Mouse (Mus musculus): ENCODE results near the gene Pcgf6. TPM values are rescaled to one million over a fixed set of nuclear protein-coding genes. Genes with fewer than 3 reads are reported as not detected.

Gene Pcgf6
- polyA plus RNA-seq, 1 experiment from 2014 or later = 10.2 TPM

DNA sequence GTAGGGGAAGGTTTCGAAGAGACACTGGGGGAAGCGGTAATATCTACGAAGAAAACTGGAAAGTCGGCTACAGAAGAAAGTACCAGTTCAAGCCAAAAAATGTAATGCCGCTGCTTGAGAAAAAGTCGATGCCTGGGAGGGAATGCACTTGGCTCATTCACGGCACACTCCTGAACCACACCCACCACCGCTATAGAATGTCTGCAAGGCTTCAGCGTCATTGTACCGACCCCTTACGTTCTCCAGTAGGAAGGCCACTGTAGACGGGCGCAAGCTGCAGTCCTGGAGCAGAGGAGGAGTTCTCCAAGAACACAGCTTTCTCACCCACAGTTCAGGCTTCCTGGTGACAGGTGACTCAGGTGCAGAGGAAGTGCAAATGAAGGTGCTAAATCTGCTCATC, 27.2 kb downstream of the Pcgf6 start:
- no peak overlapping the region for H3K4me3 ChIP-seq
- H3K4me1 ChIP-seq = peaks cover 9% of the 10 kb centered on the region
- no peak overlapping the region for H3K27ac ChIP-seq (replicated peaks)
- no peak overlapping the region for H3K9ac ChIP-seq
- no peaks in the 10 kb centered on the region for H3K36me3 ChIP-seq
- WGBS = 75% methylated on average over 13 of the region's 13 CpGs
- peaks cover 23% of the 10 kb centered on the region for H3K27me3 ChIP-seq (replicated peaks)
- H3K9me3 ChIP-seq = no peaks in the 10 kb centered on the region
- H3K4me2 ChIP-seq = no peak overlapping the region
- no peak for ATAC-seq (ENCODE audit: extremely low read depth, insufficient number of reproducible peaks, low FRiP score, low TSS enrichment)

DNA sequence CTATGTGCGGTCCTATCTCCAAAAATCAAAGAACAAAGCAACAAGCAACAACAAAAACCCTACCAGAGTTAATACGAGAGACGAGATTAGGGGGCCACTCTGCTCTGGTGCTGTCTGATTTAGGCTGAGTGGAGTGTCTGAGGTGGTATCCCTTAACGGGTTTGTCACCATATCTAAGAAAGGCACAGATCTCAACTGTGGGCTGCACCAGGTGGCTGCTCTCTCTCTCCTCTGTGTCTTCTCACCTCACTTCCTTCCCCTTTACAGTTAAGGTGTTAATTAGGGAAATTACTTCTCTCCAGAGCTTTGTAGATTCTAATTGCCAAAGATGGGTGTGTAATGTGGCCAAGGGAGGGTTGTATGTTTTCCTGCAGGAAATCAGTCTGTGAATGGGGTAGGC, 28.0 kb downstream of the Pcgf6 start:
- Histone ChIP-seq H3K4me1 (peaks cover 9% of the 10 kb centered on the region), H3K9ac (no peak overlapping the region), H3K27me3 (replicated peaks) (peaks cover 32% of the 10 kb centered on the region), H3K4me2 (no peak overlapping the region), H3K4me3 (no peak overlapping the region), H3K36me3 (no peaks in the 10 kb centered on the region), H3K9me3 (no peaks in the 10 kb centered on the region), H3K27ac (replicated peaks) (no peak overlapping the region)
- WGBS = 68% methylated on average over 4 of the region's 4 CpGs
- no peak for ATAC-seq (ENCODE audit: extremely low read depth, insufficient number of reproducible peaks, low FRiP score, low TSS enrichment)

DNA sequence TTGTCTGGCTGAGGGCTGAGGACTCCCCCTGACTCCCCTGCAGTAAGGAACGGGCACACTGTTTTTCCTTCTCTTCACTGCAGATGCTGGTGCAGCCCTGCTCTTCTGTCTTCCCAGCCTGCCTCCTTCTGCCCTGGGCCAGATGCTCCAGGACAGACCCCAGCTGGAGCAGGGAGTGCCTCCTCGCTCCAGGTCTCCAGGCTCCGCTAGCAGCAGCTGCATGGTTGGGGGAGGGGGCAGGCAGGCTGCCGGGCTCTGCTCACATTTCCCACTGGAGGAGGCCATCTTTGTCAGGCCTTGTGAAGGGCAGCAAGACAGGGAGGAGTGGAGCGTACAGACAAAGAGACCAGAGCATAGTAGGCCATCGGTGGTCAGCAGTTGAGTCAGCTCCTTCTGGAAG, 31.4 kb downstream of the Pcgf6 start:
- peaks cover 62% of the 10 kb centered on the region for H3K27me3 ChIP-seq (replicated peaks)
- no peak for ATAC-seq (ENCODE audit: extremely low read depth, insufficient number of reproducible peaks, low FRiP score, low TSS enrichment)
- H3K4me3 ChIP-seq = no peak overlapping the region
- no peaks in the 10 kb centered on the region for H3K9me3 ChIP-seq
- H3K9ac ChIP-seq = no peak overlapping the region
- H3K27ac ChIP-seq (replicated peaks) = no peak overlapping the region
- WGBS = 28% methylated on average over 6 of the region's 6 CpGs
- no peaks in the 10 kb centered on the region for H3K36me3 ChIP-seq
- H3K4me1 ChIP-seq = peaks cover 13% of the 10 kb centered on the region
- H3K4me2 ChIP-seq = no peak overlapping the region

DNA sequence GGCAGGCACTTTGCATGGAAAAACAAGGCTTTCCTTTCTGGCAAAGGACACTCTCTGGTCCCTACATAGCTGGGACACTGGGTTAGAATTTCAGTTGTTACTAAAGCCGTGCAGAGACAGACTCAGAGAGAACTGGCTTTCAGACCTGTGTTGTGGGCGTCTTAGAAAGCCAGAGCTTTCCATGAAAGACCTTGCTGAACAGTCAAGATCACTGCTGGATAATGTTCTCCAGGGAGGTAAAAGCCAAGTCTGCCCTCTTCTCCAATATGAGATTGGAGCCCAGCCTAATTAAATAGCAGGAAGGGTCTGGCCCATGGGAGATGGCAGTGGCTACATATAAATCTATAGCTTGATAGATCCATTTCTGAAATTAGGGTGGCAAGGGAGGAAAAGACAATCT, 32.4 kb downstream of the Pcgf6 start:
- Histone ChIP-seq H3K36me3 (no peaks in the 10 kb centered on the region), H3K4me1 (peaks cover 16% of the 10 kb centered on the region), H3K4me3 (no peak overlapping the region), H3K9ac (no peak overlapping the region), H3K27me3 (replicated peaks) (peaks cover 67% of the 10 kb centered on the region), H3K4me2 (no peak overlapping the region), H3K27ac (replicated peaks) (no peak overlapping the region), H3K9me3 (no peaks in the 10 kb centered on the region)
- ATAC-seq (ENCODE audit: extremely low read depth, insufficient number of reproducible peaks, low FRiP score, low TSS enrichment) = no peak
- 47% methylated on average over 2 of the region's 2 CpGs for WGBS

DNA sequence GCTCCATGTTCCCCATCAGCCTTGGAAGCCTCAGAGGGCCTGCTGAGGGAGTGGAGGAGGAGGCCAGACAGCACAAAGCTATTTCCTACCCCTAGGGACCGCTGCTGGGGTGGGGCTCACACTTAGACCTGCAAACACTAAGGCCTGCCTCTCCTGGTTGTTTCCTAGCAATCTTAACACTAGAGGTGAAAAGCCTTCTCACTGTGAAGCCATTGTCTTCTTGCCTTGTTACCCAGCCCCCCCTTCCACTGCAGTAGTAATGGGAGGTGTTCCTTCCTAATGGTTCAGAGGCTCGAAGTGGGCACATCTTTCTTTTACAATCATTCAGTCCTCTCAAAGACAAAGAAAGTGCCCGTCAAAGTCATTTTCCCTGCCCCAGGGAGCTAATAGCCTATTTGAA, 32.9 kb downstream of the Pcgf6 start:
- Histone ChIP-seq H3K27ac (replicated peaks) (no peak overlapping the region), H3K9ac (no peak overlapping the region), H3K4me1 (peaks cover 16% of the 10 kb centered on the region), H3K27me3 (replicated peaks) (peaks cover 72% of the 10 kb centered on the region), H3K9me3 (no peaks in the 10 kb centered on the region), H3K4me2 (no peak overlapping the region), H3K4me3 (no peak overlapping the region), H3K36me3 (no peaks in the 10 kb centered on the region)
- no peak for ATAC-seq (ENCODE audit: extremely low read depth, insufficient number of reproducible peaks, low FRiP score, low TSS enrichment)
- WGBS = 11% methylated on average over 3 of the region's 3 CpGs

DNA sequence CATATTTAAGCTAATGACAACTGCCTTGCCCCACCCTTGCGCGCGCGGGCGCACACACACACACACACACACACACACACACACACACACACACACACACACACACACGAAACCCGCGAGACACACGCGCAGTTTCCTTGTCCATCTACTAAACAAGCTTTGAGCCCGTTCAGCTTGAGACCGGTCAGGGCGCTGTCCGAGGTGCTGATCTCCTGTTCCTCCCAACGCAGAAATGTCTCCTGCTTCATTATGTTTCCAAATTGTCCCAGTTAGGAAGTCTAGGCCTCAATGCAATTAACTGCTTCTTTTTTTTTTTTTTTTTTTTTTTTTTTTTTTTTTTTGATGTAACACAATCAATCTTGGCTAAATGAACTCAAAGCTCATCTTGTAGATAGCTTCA, 34.2 kb downstream of the Pcgf6 start:
- H3K4me2 ChIP-seq = no peak overlapping the region
- H3K9ac ChIP-seq = no peak overlapping the region
- no peak overlapping the region for H3K4me3 ChIP-seq
- H3K36me3 ChIP-seq = no peaks in the 10 kb centered on the region
- H3K27ac ChIP-seq (replicated peaks) = no peak overlapping the region
- no peaks in the 10 kb centered on the region for H3K9me3 ChIP-seq
- ATAC-seq (ENCODE audit: extremely low read depth, insufficient number of reproducible peaks, low FRiP score, low TSS enrichment) = no peak
- H3K27me3 ChIP-seq (replicated peaks) = peaks cover 85% of the 10 kb centered on the region
- whole genome bisulfite sequencing = under 1% methylated on average over 15 of the region's 15 CpGs
- H3K4me1 ChIP-seq = peaks cover 16% of the 10 kb centered on the region

DNA sequence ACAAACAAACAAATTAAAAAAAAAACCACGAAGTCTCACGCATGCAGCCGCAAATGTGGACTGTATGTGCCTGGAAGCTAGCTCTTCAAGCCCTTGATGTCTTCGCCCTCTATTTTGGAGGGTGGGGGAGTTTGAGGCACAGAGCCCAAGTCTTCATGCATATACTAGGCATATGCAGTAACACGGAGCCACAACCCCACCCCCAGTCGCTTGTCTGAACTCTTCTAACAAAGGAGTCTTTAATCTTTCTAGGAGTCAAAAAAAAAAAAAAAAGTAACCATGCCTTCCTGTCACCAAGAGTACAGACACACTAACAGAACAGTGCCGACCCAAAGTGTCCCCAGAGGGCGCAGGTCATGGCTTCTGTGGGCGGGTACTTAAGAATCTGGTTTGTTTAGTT, 34.7 kb downstream of the Pcgf6 start:
- H3K27me3 ChIP-seq (replicated peaks) = peaks cover 90% of the 10 kb centered on the region
- no peak overlapping the region for H3K9ac ChIP-seq
- no peak overlapping the region for H3K27ac ChIP-seq (replicated peaks)
- H3K36me3 ChIP-seq = no peaks in the 10 kb centered on the region
- peaks cover 16% of the 10 kb centered on the region for H3K4me1 ChIP-seq
- no peaks in the 10 kb centered on the region for H3K9me3 ChIP-seq
- WGBS = 7% methylated on average over 9 of the region's 9 CpGs
- no peak for ATAC-seq (ENCODE audit: extremely low read depth, insufficient number of reproducible peaks, low FRiP score, low TSS enrichment)
- no peak overlapping the region for H3K4me2 ChIP-seq
- H3K4me3 ChIP-seq = peak overlapping the region; percentile 56; the same call in 1 of the 2 replicates

DNA sequence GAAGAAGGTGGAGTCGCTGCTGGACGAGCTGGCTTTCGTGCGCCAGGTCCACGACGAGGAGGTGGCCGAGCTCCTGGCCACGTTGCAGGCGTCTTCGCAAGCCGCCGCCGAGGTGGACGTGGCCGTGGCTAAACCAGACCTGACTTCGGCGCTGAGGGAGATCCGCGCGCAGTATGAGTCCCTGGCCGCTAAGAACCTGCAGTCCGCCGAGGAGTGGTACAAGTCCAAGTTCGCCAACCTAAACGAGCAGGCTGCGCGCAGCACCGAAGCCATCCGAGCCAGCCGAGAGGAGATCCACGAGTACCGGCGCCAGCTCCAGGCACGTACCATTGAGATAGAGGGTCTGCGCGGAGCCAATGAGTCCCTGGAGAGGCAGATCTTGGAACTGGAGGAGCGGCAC, 35.3 kb downstream of the Pcgf6 start:
- Histone ChIP-seq H3K36me3 (no peaks in the 10 kb centered on the region), H3K27ac (replicated peaks) (no peak overlapping the region), H3K9ac (no peak overlapping the region), H3K4me2 (peak overlapping the region; percentile 84), H3K27me3 (replicated peaks) (peaks cover 96% of the 10 kb centered on the region), H3K4me1 (peaks cover 16% of the 10 kb centered on the region), H3K9me3 (no peaks in the 10 kb centered on the region), H3K4me3 (peak overlapping the region; percentile 56)
- ATAC-seq (ENCODE audit: extremely low read depth, insufficient number of reproducible peaks, low FRiP score, low TSS enrichment) = no peak
- WGBS = 2% methylated on average over 37 of the region's 37 CpGs

DNA sequence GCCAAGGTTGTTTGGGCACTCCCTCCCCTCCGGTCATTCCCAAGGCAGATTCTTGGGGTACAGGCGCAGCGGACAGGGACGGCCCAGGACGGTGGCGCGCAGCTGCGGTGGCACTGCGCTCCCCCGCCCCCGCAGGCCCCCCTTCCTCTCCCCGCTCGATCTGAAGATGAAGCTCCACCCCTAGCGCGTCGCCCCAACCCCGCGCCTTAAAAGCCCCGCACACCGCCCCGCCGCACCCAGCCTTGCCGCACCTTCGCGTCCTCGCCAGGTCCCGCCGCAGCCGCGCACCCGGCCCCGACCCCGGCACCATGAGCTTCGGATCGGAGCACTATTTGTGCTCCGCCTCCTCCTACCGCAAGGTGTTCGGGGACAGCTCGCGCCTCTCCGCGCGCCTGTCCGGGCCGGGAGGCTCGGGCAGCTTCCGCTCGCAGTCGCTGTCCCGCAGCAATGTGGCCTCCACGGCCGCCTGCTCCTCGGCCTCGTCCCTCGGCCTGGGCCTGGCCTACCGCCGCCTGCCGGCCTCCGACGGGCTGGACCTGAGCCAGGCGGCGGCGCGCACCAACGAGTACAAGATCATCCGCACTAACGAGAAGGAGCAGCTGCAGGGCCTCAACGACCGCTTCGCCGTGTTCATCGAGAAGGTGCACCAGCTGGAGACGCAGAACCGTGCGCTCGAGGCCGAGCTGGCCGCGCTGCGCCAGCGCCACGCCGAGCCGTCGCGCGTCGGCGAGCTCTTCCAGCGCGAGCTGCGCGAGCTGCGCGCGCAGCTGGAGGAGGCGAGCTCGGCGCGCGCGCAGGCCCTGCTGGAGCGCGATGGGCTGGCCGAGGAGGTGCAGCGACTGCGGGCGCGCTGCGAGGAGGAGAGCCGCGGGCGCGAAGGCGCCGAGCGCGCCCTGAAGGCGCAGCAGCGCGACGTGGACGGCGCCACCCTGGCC, 36.0 kb downstream of the Pcgf6 start, which contains the start of the genes Ina and Nt5c2:
Gene Ina, plus strand, starts transcription at position 252 of the 935 bp plus-strand sequence.
Gene Nt5c2, minus strand, starts transcription at position 707 of the 935 bp plus-strand sequence.
- no peaks in the 10 kb centered on the region for H3K9me3 ChIP-seq
- WGBS = under 1% methylated on average over 118 of the region's 124 CpGs
- H3K4me2 ChIP-seq = peak within 1 kb of the TSS; percentile 84
- H3K9ac ChIP-seq = peak within 1 kb of the TSS; percentile 55; the same call in 1 of the 2 replicates
- peaks cover 16% of the 10 kb centered on the region for H3K4me1 ChIP-seq
- peaks cover 97% of the 10 kb centered on the region for H3K27me3 ChIP-seq (replicated peaks)
- H3K4me3 ChIP-seq = peak within 1 kb of the TSS; percentile 56
- H3K36me3 ChIP-seq = no peaks in the 10 kb centered on the region
- ATAC-seq (ENCODE audit: extremely low read depth, insufficient number of reproducible peaks, low FRiP score, low TSS enrichment) = peak; percentile 19; the same call in 1 of the 2 replicates
- H3K27ac ChIP-seq (replicated peaks) = no peak within 1 kb of the TSS

DNA sequence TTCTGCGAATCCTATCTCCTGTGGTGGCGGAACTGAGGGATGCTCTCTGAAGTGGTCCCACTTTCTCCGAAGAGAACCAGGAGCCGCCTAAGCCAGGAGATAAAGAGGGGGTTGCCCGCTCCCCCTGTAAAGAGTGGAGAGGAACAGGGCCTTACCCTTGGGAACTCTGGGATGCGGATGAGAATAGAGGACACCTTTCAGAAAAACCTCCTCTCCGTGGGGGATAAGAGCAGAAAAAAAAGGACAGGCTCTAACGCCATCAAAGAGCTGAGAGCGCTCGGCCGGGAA, 36.6 kb downstream of the Pcgf6 start:
- no peak for ATAC-seq (ENCODE audit: extremely low read depth, insufficient number of reproducible peaks, low FRiP score, low TSS enrichment)
- H3K27me3 ChIP-seq (replicated peaks) = peaks cover 90% of the 10 kb centered on the region

DNA sequence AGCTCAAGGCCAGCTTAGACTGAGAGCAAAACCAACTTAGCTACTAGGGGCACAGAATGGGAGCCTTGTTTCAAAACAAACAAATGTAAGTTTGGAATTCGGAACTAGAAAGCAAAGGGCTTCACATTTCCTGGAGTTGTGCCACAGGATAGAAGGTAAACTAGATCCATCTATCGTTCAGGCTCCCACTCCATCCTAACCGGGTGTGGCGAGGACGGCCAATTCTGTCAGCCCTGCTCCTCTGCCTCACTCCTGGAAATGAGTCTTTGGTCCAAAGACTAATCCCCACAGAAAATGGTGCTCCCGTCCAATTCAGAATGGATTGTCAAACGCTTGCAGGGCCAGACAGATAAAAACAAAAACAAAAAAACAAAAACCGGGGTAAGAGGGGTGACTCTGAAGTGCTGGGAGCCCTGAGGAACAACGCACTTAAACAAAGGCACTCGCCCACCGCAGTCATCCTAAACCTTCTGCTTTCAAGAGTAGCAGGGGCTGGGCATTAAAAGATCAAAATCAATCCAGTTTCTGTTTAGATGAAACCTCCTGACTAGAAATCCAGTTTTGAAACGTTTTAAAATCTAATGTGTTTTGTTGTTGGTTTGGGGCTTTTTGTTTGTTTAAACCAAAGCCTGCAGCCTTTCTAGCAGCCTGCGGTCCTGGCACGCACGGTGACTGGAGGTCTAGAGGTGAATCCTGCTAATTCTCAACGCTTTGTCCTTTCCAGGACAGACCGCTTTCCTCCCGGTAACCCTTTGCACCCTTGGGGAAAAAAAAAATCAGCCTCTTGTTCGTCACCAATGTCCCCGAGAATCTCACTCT, 37.2 kb downstream of the Pcgf6 start:
- ATAC-seq (ENCODE audit: extremely low read depth, insufficient number of reproducible peaks, low FRiP score, low TSS enrichment) = no peak
- H3K9ac ChIP-seq = no peak overlapping the region
- no peak overlapping the region for H3K27ac ChIP-seq (replicated peaks)
- WGBS = 13% methylated on average over 20 of the region's 20 CpGs
- H3K4me2 ChIP-seq = peak overlapping the region; percentile 84
- H3K4me3 ChIP-seq = peak overlapping the region; percentile 56; the same call in 1 of the 2 replicates
- H3K4me1 ChIP-seq = peaks cover 16% of the 10 kb centered on the region
- H3K9me3 ChIP-seq = no peaks in the 10 kb centered on the region
- H3K36me3 ChIP-seq = no peaks in the 10 kb centered on the region
- H3K27me3 ChIP-seq (replicated peaks) = peaks cover 85% of the 10 kb centered on the region

More for the DNA sequence above, 36.6 kb downstream of the Pcgf6 start:
- peak overlapping the region; percentile 84 for H3K4me2 ChIP-seq
- H3K36me3 ChIP-seq = no peaks in the 10 kb centered on the region
- H3K4me3 ChIP-seq = peak overlapping the region; percentile 56
- peaks cover 16% of the 10 kb centered on the region for H3K4me1 ChIP-seq
- 1% methylated on average over 11 of the region's 11 CpGs for WGBS
- H3K27ac ChIP-seq (replicated peaks) = no peak overlapping the region
- H3K9ac ChIP-seq = no peak overlapping the region
- no peaks in the 10 kb centered on the region for H3K9me3 ChIP-seq

All from heart, embryonic 13.5 days (tissue).